Mouse (Mus musculus) heart, adult 9 months (tissue): ENCODE data around the gene Myl4.
A peak's percentile ranks its signal among the peaks of the same experiment; 100 is the strongest.

Experiments used
- DNase-seq, 2 experiments: peaks; one replicate each; pipeline ENCODE4 v3.0.0; 2022; ENCODE audit warnings: low spot score in 2 of 2

Myl4 gene

DNA sequence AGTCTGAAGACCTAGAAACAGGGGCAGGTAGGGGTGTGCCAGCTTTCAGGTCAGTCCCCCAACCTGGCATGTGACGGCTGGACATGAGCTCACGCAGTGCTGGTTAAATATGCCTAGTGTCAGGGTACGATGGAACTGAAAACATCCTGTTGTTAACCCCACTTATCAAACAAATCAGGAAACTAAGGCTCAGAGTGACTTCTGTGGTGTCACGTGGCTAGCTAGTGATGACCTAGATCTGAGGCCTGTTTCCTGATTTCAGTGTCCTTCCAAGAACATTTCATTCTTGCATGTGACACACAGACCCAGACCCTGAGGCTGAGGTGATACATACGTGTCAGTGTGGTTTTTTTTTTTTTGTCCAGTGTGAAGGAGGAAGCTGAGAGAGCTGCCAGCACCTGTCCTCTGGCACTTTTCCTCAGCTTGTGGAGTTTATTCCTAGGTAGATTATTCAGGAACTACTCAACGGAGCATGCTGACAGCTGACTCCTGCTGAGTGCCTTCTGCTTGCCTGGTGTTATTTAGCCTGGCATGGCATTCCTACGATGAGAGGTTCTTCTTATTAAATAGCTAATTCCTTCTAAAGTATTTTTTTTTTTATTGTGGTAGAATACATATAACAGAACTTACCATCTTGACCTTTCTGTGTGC is 79.8 kb downstream of the Myl4 start:
- DNase-seq: peak in 1 of 2 experiments; percentile 30

DNA sequence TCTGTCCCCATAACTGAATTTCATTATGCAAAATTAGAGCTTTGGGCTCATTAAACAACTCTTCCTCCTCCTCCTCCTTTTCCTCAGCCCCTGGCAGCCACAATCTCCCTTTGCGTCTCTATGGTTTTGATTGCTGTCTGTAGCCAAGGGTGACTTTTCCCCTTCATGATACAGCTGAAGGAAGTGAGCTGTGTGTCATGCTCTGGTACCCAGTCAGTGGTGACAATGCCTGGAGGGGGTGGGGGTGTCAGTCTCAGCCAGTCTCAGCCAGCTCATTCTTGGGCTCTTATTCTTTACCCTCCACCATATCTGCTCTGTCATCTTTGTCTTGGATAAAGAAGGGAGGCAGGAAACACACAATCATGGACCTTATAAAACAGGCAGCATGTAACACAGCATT is 80.8 kb downstream of the Myl4 start:
- no peak for DNase-seq

DNA sequence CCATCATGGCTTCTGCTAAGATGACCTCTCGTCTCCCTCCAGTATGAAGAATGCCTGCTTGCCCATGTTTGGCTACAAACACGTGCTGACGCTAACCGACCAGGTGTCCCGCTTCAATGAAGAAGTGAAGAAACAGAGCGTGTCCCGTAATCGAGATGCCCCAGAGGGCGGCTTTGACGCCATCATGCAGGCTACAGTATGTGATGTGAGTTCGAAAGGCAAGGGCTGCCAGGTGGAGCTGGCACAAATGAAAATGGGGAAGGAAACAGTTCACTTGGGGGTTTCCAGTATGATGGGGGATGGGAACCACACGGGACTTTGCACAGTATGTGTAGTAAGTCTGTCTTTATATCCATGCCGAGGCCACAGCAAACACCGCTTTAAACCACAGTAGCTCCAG is 86.5 kb downstream of the Myl4 start:
- DNase-seq: no peak

DNA sequence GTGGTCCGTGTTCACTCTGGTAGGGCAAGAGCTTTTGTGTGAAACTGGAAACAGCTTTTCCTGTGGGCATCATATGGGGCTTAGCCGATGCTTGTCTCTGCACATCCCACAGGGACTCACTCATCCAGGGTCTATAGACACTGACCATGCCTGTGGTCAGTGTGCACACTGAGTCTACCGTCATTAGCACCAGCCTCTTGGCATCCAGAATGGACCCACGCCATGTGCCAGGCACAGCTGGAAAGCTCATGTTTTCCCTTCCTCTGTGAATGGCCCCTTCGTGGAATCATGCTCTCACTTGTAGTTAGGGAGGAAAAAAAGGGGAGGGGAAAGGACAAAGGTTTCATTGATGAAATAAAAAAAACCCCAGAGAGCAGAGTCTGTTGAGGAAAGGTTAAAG is 87.5 kb downstream of the Myl4 start:
- no peak for DNase-seq

DNA sequence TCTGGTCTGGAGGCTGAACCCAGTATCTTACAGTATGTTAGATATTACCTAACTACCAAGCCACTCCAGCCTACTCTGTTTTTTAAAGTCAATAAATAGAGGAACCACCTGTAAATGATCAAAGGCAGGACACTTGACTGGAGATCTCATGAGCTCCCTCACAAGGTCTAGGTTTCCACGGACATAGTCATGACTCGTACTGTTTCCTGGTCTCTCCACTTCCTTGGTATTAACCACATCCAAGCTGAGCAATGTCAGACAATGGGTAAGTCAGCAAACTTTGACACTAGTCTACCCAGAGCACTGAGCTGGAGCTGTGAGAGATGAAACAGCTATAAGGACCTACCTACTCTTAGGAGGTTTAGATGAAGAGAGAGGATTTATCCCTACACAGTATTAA is 88.4 kb downstream of the Myl4 start:
- no peak for DNase-seq

DNA sequence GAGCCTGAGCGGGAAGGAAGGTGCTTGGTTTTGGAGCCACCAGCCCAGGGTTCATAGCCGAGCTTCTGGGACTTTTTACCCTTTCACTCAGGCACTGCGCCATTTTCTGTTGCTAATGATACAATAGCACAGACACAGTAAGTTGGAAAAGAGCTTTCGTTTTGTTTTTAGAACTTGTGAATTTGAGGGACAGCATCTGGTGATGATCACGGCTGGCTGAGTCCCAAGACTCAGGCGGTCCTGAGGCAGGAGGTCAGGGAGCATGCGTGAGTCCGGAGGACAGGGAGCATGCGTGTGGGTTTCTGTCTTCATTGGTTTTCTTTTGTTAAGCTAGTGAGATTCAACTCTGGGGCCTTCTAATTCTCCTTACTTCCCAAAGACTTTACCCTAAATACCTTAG is 89.2 kb downstream of the Myl4 start:
- DNase-seq: no peak

DNA sequence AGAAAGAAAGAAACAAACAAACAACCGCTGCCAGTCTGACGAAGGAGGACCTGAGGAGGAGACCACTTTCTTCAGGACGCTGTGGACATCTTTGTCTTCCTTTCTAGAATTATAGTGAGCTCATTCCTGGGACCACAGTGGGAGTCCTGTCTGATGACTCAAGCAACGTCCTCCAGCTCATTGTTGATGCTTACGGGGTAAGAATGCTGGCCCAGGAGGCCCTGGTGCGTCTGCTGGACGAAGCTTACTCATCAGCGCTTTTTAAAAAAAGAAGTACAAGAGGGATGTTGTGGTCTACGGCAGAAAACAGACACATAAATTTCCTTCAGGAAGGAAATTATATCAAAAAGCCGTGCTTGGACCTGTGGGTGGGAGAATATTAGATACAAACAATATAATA is 90.4 kb downstream of the Myl4 start:
- no peak for DNase-seq

DNA sequence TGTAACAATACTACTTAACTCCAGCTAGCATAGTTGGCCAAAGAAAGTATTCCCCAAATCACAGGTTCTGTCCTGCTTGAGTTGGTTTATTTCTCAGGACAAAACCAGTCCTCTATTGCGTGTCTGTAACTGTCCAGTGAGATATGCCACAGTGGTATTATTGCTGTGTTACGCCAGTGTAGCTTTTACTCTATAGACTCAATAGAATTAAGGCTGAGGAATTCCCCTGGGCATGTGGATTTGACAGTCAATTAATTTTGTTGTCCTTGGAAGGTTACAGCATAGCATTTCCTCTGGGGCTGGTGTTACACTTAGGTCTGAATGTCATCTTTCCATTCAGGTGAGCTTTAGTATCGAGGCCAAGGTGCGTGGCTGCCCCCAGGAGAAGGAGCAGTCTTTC is 92.8 kb downstream of the Myl4 start:
- DNase-seq: no peak
